Mouse (Mus musculus) lung, adult 2 months (tissue): ENCODE measurements around the gene Mcat.

ENCODE experiments used
- CTCF ChIP-seq: fragments of 200-500 bp; IDR thresholded peaks from 2 replicates; pipeline ENCODE4 v1.5.1; 2011; ENCODE audit warnings: mild to moderate bottlenecking, low read length, control low read depth; ENCODE audit not compliant: insufficient read depth
- POLR2A ChIP-seq: fragments of 200-500 bp; IDR thresholded peaks from 2 replicates; pipeline ENCODE4 v1.6.1; 2011; ENCODE audit warnings: low read depth, mild to moderate bottlenecking, control low read depth, low read length, borderline replicate concordance; ENCODE audit errors: extremely low read depth

DNA sequence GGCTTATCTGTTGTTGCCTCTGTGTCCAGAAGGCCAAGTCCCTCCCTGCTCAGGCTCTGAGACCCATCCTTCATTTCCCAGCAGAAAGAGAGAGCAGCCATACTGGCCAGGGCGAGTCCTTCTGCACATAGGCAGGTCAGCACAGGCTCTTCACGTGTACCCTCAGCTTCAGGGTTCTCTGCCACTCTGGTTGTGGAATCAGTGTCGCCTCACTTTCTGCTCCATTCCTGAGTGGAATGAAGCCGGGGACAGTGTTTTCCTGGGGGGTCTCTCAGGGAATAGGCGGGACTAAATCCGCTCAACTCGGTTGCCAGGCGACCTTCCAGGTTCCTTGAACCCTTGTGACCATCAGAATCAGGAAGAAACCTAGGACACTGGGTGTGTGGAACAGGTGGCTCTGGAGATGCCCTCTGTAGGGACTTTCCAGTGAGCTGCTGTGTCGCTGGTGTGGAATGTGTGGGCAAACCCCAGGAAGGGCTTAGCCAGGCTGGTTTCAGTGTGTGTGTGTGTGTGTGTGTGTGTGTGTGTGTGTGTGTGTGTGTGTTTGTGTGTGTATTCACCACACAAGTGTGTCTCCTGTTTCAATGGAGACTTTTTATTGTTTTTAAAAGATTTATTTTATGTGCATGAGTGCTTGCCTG lies 21.8 kb downstream of the Mcat start:
- TF ChIP-seq POLR2A, result no peak
- no peak for TF ChIP-seq CTCF
